Mouse (Mus musculus) urinary bladder, adult 18-20 months (tissue): Measurements from ENCODE around the gene Srsf3.
A peak's percentile ranks its signal among the peaks of the same experiment; 100 is the strongest.
"Not testable (repeated sequence)": the region's sequence is repeated elsewhere in the genome, so short reads cannot be mapped to it uniquely, and the experiment has no call there.

Experiments
- DNase-seq, 2 experiments: peaks; one replicate each; pipeline ENCODE4 v3.0.0; 2022; ENCODE audit warnings: low spot score in 2 of 2, mixed read lengths in 2 of 2

Srsf3 gene

DNA sequence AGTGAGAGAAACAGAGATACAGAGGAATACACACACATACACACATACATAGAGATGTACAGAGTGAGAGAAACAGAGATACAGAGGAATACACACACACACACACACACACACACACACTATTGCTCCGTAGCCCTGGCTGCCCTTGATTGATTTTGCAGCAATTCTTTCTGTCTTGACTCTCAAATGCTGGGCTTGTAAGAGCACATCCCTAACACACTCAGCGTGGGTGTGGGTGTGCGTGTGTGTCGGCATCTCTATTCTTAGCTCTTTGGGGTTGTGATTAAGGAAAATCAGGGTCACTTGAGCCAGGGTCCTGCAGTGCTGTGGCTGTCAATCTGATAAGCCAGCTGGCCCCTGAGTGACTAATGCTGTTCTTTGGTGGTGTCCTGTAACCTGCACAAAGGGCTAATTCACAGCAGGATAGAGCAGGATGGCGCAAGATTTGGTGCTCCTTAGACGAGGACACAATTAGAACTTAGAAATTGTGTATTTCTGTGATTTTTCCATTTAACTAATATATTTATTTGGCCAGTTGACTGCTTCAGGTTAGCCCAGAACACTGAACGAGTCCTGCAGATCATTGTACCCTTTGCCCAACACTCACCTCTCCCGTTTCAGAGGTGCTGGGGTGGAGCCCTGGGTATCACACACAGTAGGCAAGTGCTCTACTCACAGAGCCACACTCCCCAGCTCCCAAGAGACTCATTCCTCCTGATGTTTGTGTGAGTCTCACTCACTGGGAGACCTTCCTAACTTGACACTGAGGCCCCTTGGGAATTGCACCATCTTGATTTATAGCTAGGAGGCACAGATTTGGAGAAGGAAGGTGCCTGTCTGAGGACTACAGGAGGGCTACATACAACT is 30.9 kb downstream of the Srsf3 start:
- DNase-seq = no peak

DNA sequence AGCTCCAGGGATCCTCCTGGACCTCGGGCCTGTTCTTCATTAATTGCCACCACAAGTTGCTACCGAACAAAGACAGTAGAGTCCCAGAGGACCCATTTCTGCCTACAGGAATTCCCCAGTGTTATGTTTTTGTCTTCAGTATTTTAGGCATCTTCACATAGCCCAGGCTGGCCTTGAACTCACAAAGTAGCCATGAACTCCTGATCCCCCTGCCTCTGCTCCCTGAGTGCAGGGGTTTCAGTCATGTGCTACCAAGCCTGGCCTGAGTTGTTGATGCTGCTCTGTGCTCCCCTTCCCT is 31.5 kb downstream of the Srsf3 start:
- DNase-seq = no peak

DNA sequence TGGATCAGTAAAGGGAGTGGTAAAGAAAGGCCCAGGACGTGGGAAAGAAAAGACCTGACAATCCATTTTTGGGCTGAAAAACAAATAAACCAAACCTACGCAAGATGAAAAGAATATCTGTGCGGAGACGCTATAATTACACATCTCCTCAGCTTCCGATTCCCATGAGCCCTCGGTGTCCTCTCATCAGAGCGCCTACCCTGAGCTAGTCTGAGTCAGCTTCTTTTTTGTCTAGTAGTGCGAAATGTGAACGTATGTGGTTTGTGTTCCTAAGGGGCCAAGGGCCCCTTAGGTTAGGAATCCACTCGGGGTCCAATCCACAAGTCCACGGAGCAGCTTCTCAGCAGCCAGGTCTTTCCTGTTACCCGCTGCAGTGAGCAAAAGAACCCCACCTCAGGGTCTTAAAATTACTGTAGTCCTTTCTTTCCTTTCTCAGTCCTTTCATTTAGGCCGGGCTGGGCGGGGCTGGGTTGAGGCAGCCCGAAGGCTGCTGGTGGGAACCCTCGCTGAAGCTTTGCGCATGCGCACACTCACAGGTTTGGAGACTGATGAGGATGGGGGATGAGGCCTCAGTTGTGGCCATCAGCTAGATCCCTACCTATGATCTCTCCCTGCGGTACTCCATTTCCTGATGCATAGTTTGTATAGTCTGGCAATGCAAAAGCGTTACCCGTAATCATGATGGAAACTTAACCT is 33.0 kb downstream of the Srsf3 start:
- DNase-seq = no peak

DNA sequence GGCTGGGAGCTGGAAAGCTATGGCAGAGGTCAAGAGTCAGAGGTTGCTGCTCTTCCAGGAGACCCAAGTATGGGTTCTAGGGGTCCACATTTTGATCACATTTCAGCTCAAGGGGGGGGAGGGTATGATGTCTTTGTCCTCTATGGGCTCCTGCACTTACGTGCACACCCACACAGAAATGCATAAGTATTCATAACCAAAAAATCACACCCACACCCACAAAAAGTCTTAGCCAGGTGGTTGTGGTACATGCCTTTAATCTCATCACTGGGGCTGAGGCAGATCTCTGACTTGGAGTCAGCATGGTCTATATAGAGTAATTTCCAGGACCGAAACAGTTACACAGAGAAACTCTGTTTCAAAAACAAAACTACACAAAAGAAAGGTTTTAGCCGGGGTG is 33.5 kb downstream of the Srsf3 start:
- DNase-seq = no peak

DNA sequence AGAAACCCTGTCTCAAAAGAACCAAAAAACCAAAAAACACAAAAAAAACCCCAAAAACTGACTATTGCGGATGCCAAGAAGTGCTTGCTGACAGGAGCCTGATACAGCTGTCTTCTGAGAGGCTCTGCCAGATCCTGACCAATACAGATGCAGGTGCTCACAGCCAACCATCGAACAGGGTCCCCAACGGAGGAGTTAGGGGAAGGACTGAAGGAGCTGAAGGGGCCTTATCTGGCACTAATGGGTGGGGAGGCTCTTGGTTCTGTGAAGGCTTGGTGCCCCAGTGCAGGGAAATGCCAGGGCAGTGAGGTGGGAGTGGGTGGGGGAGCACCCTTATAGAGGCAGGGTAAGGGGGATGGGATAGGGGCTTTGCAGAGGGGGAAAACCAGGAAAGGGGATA is 35.0 kb downstream of the Srsf3 start:
- DNase-seq = not testable (repeated sequence)

DNA sequence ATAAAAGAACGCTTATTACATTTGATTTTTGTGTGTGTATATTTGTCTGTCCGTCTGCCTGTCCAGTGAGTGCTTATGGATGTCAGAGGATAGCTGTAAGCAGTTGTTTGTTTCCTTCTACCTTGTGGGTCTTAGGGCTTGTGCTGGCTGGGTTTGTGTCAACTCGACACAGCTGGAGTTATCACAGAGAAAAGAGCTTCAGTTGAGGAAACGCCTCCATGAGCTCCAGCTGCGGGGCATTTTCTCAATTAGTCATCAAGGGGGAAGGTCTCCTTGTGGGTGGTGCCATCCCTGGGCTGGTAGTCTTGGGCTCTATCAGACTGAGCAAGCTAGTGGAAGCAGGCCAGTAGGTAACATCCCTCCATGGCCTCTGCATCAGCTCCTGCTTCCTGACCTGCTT is 35.4 kb downstream of the Srsf3 start:
- DNase-seq = no peak

DNA sequence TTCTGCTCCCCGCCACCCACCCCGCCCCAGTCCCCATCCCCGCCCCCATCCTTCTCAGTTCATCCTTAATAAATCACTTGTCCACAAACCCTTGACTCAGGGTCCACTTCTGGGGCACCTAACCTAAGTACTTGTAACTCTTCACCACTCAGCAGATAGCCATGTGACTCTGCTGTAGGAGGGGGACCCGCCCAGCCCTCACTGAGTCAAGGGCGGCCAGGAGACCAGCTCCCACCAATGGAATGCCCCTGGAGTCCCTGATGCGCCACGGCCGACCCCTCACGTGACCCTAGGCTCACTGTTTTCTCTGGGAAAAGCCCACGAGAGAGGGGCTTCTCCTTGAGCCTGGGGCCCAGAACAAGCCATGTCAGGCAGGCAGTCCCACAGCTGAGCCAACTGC is 36.6 kb downstream of the Srsf3 start:
- DNase-seq = no peak

DNA sequence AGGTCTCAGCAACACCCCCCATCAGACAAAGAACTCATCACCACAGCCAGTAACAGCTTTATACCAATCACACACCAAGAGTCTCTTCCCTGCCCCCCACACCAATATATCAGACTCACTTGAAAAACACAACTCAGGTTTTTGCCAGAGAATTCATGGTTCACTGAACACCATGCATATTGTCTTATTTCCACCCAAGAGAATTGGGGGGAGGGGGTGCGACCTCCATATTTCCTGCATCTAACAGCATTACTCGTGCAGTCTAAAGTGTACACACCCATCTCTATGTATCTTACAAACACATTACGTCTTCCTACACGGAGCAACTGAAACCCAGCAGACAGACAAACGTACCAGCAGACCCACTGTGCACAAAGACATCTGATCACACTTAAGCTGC is 39.4 kb downstream of the Srsf3 start:
- no peak for DNase-seq

DNA sequence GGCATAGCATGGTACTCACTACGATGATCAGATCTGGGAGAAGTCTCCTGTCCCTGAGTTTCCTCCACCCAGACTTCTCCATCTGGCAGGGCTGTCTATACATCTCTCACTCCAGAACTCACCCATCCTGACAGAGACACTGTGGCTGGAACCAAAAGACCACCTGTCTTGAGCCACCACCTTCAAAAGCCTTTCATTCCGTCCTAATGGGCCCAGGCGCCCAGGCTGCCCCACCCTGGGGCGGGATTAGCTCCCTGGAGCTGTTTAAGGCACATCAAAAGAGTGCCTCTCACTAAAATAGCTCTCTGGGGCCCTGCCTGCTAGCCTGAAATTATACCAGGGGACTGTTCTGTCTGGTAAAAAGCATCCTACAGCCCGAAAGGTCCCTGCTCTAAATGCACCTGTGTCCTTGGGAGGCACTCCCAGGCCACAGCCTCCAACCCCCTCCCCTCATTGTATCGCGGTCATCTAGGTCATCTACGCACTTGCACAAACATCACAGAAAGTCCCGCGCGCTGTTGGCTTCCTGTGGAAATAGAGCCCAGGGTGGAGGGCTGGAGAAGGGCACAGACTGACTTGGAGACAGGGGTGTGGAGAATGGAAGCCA is 40.4 kb downstream of the Srsf3 start:
- no peak for DNase-seq

DNA sequence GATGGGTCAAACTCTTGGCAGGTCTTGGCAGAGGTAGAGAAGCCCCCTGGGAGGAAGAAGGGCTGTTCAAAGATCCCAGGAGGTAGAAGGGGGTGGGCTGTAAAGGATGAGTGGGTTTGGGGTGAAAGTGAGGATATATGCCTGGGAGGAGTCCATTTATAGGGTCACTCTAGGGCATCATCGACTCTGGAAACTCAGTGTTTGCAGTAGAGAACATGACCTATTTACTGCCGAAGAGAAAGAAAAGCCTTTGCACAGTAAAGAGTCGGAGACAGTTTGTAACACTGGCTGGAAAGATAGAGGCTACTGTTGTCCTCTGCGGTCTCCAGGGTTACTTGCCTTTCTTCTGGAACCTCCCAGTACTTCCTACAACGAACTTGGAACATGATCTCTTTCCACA is 40.9 kb downstream of the Srsf3 start:
- DNase-seq = no peak

DNA sequence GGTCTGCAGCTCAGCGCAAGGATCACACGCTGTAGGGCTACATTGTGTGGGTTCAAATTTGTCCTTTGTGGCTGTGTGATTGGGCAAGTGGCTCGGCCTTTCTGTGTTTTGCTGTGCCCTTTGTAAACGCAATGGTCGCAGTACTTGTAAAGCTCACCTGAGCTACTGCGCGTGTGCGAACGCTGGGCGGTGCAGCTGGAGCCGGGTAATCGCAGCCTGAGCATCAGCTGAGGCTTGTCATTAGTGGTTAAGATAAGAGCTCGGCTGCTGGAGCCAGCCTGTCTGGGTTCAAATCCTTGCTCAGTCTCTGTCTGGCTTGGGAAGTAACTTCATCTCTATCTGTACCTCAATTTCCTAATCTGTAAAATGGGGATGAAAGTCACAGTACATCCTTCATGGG is 41.7 kb downstream of the Srsf3 start:
- no peak for DNase-seq

DNA sequence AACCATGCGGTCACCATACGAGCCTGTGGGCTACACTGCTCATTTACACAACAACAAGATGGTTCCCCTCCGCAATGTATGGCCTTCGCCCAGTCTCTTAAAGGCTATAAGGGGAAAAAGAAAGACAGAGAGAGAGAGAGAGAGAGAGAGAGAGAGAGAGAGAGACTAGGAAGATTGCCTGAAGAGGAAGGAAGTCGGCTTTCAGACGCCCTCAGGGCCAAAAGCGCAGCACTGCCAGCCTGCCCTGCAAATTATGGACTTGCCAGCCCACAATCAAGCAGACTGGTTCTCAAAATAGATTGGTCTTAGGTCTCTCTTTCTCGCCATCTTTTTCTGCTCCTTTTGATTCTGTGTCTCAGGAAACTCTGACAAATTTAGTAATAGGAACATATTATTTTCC is 43.8 kb downstream of the Srsf3 start:
- DNase-seq = no peak

DNA sequence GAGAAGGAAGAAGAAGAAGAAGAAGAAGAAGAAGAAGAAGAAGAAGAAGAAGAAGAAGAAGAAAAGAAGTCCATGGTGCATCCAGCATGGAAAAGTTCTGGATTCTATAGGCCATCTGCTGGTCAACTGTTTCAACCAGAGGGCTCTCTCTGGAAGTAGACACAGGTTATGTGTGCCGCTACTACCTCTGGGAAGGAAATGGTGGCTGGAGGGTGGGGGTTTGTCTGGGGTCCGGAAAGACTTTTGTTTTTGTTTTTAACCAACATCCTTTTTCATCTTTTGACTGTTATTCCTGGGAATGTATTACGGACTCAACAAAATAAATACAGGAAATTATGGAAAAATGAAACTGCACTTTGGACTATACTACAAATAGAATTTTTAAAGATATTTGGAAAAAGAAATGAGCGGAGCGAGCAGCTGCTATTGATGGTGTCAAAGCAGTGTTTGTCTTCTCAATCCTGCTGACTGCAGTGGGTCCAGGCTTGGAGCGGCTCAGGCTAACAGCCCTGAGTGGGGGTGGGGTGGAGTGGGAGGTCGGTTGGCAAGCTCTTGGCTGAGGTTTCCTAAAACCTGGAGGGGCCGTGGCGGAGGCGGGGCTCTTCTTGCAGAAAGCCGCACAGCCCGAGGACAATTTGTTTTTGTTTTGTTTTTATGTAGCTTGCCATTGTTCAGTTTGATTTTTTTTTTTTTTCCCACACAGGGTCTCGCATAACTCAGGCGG is 45.5 kb downstream of the Srsf3 start:
- no peak for DNase-seq

DNA sequence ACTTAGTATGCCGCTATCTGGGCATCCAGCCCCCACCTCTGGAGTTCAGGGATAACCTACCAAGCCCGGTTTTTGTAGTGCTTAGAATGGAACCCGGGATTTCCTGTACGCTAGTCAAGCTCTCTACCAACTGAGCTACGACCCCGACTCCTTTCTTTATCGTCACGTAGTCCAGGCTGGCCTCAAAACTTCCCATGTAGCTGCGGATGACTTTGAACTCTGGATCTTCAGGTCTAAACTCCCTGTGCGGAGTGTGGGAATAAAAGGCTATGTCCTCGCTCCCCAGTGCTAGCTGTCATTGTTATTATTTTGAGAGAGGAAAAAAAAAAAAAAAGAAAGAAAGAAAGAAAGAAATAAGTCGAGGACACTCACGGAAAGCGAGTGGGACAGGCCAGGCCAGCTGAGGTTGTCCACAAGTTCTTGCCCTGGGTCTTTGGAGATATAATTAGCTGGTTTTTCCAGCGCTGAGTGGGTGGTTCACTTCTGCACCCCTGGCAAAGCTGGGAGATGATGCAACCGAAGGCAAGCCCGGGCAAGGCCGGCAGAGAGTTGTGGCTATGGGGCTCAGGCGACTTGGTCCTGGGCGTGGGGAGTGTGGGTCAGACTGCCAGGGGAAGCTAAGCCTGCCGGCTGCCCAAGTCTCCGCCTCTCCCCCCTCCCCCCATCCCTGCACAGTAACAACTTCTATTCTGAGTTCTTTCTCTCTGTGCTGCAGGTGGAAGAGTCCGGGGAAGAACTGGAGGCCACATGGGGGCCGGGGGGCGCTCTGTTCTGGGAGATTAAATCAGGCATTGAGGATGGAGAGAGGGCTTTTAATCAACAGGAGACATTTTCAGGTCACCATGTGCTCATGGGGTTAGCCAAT is 46.3 kb downstream of the Srsf3 start:
- peak; percentile 83 to 93 for DNase-seq

DNA sequence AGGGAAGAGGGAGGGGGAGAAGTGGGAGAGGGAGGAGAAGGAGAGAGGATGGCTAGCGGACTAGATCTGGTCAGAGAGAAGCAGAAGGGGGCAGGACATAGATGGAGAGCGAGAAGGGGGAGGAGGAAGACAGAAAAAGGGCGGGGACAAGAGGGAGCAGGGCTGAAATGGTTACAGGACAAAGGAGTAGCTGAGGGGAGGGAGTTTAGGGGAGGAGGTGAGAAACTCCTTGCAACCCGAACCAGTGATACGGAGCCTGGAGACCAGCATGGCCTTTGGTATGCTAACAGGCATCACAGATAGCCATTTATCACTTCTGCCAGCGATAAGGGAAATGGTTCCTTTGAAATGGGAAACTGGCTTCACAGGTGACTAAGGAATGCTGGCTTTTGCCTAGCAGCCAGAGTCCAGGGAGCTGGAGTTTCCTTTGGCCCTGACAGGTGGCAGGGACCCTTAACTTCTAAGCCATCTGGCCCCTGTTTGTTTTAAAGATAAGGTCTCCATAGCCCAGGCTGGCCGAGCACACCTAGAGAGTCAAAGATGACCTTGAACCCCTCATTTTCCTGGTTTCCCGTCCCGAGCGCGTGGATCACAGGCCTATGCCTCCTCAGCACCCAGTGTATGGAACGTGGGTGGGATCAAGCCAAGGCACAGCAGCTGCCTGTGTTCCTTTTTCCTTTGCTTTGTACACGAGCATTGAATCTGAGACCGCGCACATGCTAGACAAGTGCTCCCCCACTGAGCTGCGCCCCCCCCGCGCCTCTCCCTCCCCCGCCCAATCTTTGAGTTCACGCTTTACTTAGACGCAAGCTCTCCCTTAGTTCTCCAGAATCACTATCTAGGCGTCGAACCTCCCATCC is 48.6 kb downstream of the Srsf3 start:
- DNase-seq = no peak

DNA sequence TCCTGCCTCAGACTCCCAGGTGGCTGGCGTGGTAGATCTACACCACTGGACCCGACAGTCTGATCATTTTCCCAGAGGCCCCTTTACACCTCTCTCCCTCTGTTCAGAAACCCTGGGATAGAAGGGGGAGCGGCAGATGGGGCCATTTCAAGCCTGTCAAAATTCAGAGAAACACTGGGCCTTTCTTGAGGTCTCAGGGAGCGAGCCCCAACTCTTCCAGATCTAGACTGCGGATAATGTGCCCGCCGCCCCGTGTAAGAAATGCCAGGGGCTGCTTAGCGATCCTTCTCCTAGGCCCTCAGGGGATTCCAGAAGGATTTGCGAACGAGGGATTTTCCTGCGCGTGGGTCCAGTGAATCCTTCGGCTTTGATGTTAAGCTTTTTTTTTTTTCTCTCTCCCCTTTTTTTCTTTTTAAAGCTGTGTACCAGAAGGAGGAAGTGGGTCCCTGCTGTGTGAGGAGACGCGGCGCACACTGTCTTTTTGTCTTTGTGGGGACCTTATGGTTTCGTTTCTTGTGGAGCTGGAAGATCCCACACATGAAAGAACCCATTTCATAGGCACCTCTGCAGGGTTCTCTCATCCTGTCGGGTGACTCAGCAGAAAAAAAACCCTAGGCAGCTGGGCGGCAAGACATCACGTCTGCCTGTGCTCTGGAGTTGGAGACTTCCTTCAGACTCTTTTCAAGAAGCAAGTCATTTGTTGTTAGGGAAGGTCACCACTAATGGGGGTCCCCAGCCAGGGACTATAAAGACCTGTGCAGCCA is 49.4 kb downstream of the Srsf3 start:
- no peak for DNase-seq

DNA sequence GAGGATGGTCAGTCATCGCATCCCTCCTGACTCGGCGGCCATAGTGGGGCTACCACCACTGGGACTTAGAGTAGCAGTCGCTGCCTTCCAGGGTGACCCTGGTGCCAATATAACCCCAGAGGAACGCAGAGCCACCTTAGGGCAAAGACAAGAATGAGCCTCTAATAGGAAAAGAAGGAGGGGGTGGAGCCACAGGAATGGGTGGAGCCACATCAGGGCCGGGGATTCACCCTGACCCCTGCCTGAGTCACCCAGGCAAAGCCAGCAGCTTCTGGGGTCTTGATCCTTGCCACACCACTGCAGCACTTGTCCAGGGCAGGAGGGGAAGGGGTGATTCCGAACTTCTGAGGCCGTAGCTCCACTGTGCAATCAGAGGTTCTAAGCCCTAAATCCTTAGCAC is 51.2 kb downstream of the Srsf3 start:
- no peak for DNase-seq

DNA sequence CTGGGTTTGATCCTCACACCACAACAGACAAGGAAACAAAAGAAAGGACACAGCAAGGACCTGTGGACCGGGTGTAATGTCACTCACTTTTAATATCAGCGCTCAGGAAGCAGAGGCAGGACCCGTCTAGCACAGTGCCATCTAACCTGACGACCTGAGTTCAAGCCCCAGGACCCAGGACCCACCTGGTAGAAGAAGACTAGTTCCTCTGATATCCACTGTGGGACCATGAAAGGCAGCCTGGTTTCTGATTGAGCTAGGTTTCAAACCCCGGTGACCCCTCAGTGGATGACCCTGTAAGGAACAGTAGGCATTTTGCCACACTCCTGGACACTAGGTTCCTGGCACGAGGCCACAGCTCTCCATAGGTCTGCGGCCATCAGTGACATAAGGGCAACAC is 52.2 kb downstream of the Srsf3 start:
- no peak for DNase-seq

DNA sequence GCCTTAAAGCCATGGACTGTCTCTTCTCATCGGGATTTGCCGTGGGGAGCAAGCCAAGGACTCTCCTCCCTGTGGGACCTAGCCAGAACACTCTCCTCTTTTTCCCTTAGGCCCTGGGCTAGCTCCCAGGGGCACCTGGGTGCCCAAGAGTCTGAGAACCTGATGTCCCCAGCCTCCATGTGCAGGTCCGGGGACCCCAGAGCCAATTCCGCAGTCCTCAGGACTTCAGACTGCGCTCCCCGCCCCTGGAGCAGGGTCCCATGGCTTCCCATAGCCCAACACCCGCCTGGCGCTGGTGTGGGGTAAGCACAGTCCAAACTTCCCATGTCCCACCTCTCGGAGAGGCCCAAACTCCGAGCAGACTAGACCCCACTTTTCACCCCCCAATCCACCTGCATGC is 52.8 kb downstream of the Srsf3 start:
- no peak for DNase-seq

DNA sequence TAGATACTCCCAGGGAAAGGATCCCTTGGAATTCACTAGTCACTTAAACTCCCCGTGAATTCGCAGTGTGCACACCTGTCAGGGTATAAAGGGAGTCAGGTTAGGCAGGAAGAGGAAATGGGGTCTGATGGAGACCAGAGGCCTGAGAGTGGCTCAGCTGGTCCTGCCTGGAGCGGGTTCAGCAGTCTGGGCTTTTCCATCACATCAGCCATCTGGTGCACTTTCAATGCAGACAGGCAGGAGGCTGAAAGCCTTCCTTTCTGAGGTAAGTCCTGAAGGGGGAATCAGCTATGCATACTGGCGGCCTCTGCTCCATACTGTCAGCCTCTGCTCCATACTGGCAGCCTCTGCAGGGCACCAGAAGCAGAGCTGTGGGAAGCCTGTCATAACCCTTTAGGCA is 54.5 kb downstream of the Srsf3 start:
- DNase-seq = no peak
